Mouse (Mus musculus): ENCODE results near the gene Zfpm1. TPM values are rescaled to one million over a fixed set of nuclear protein-coding genes. Genes with fewer than 3 reads are reported as not detected.

Zfpm1 gene
- polyA plus RNA-seq, 2 experiments, result 2.1 to 10.4 TPM

- no peak overlapping the region for H3K27ac ChIP-seq (replicated peaks; ENCODE audit: low read depth, low read length)
- no peak for TF ChIP-seq POLR2A (IDR thresholded peaks at IDR 0.05; ENCODE audit: borderline replicate concordance, extremely low read depth, insufficient read depth, insufficient read length)
- H3K4me2 ChIP-seq (replicated peaks; ENCODE audit: low read depth, low read length, severe bottlenecking), result no peak overlapping the region
- DNase-seq (ENCODE audit: low spot score) (no peak), ATAC-seq (ENCODE audit: low FRiP score, low read depth) (no peak)
- no peak overlapping the region for H3K9ac ChIP-seq (ENCODE audit: low read depth, low read length, severe bottlenecking)
- H3K9me3 ChIP-seq (ENCODE audit: control insufficient read depth, low read length), result no peaks in the 10 kb centered on the region
- 82% methylated on average over 2 of the region's 2 CpGs for WGBS
- no peaks in the 10 kb centered on the region for H3K4me1 ChIP-seq (ENCODE audit: control insufficient read depth, insufficient read depth, low read length)
- no peaks in the 10 kb centered on the region for H3K27me3 ChIP-seq (ENCODE audit: control insufficient read depth, insufficient read depth, low read length)
- no peak overlapping the region for H3K4me3 ChIP-seq (replicated peaks; ENCODE audit: low read length)
- H3K36me3 ChIP-seq (ENCODE audit: control insufficient read depth, insufficient read depth, low read length), result peaks cover 2% of the 10 kb centered on the region; the same call in 1 of the 2 replicates
Measured at GRCm38 (mm10) chr8:122311115-122311514, 29.2 kb downstream of the Zfpm1 start.

- Histone ChIP-seq H3K27me3 (ENCODE audit: control insufficient read depth, insufficient read depth, low read length) (no peaks in the 10 kb centered on the region), H3K9ac (ENCODE audit: low read depth, low read length, severe bottlenecking) (no peak overlapping the region)
Measured at GRCm38 (mm10) chr8:122312553-122312952, 30.6 kb downstream of the Zfpm1 start.

GRCm38 (mm10) chr8:122313310-122313709 is 31.4 kb downstream of the Zfpm1 start:
- 56% methylated on average over 12 of the region's 12 CpGs for WGBS
- H3K36me3 ChIP-seq (ENCODE audit: control insufficient read depth, insufficient read depth, low read length), result no peaks in the 10 kb centered on the region
- no peak overlapping the region for H3K27ac ChIP-seq (replicated peaks; ENCODE audit: low read depth, low read length)
- no peak overlapping the region for H3K9ac ChIP-seq (ENCODE audit: low read depth, low read length, severe bottlenecking)
- no peak overlapping the region for H3K4me3 ChIP-seq (replicated peaks; ENCODE audit: low read length)
- no peaks in the 10 kb centered on the region for H3K4me1 ChIP-seq (ENCODE audit: control insufficient read depth, insufficient read depth, low read length)
- no peaks in the 10 kb centered on the region for H3K9me3 ChIP-seq (ENCODE audit: control insufficient read depth, low read length)
- TF ChIP-seq POLR2A (IDR thresholded peaks at IDR 0.05; ENCODE audit: borderline replicate concordance, extremely low read depth, insufficient read depth, insufficient read length), result no peak
- H3K4me2 ChIP-seq (replicated peaks; ENCODE audit: low read depth, low read length, severe bottlenecking), result no peak overlapping the region
- no peak for ATAC-seq (ENCODE audit: low FRiP score, low read depth)
- DNase-seq (ENCODE audit: low spot score), result no peak
- no peaks in the 10 kb centered on the region for H3K27me3 ChIP-seq (ENCODE audit: control insufficient read depth, insufficient read depth, low read length)

More at GRCm38 (mm10) chr8:122312553-122312952, 30.6 kb downstream of the Zfpm1 start:
- DNase-seq (ENCODE audit: low spot score), result no peak
- H3K36me3 ChIP-seq (ENCODE audit: control insufficient read depth, insufficient read depth, low read length), result no peaks in the 10 kb centered on the region; the same call in 1 of the 2 replicates
- H3K4me3 ChIP-seq (replicated peaks; ENCODE audit: low read length), result no peak overlapping the region
- H3K4me1 ChIP-seq (ENCODE audit: control insufficient read depth, insufficient read depth, low read length), result no peaks in the 10 kb centered on the region
- H3K9me3 ChIP-seq (ENCODE audit: control insufficient read depth, low read length), result no peaks in the 10 kb centered on the region
- ATAC-seq (ENCODE audit: low FRiP score, low read depth), result no peak
- H3K27ac ChIP-seq (replicated peaks; ENCODE audit: low read depth, low read length), result no peak overlapping the region
- no peak for TF ChIP-seq POLR2A (IDR thresholded peaks at IDR 0.05; ENCODE audit: borderline replicate concordance, extremely low read depth, insufficient read depth, insufficient read length)
- H3K4me2 ChIP-seq (replicated peaks; ENCODE audit: low read depth, low read length, severe bottlenecking), result no peak overlapping the region
- 80% methylated on average over 2 of the region's 2 CpGs for whole genome bisulfite sequencing

- WGBS, result 48% methylated on average over 12 of the region's 13 CpGs
- ATAC-seq (ENCODE audit: low FRiP score, low read depth), result no peak
- Histone ChIP-seq H3K4me2 (replicated peaks; ENCODE audit: low read depth, low read length, severe bottlenecking) (no peak overlapping the region), H3K36me3 (ENCODE audit: control insufficient read depth, insufficient read depth, low read length) (no peaks in the 10 kb centered on the region), H3K9me3 (ENCODE audit: control insufficient read depth, low read length) (no peaks in the 10 kb centered on the region), H3K9ac (ENCODE audit: low read depth, low read length, severe bottlenecking) (no peak overlapping the region), H3K4me3 (replicated peaks; ENCODE audit: low read length) (no peak overlapping the region), H3K4me1 (ENCODE audit: control insufficient read depth, insufficient read depth, low read length) (no peaks in the 10 kb centered on the region), H3K27me3 (ENCODE audit: control insufficient read depth, insufficient read depth, low read length) (no peaks in the 10 kb centered on the region), H3K27ac (replicated peaks; ENCODE audit: low read depth, low read length) (0 out of 2 replicates have a peak overlapping the region, but pooled peaks have one; percentile 5)
- no peak for TF ChIP-seq POLR2A (IDR thresholded peaks at IDR 0.05; ENCODE audit: borderline replicate concordance, extremely low read depth, insufficient read depth, insufficient read length)
- no peak for DNase-seq (ENCODE audit: low spot score)
Measured at GRCm38 (mm10) chr8:122314899-122315496, 33.1 kb downstream of the Zfpm1 start.

GRCm38 (mm10) chr8:122316402-122316801 is 34.5 kb downstream of the Zfpm1 start:
- Histone ChIP-seq H3K36me3 (ENCODE audit: control insufficient read depth, insufficient read depth, low read length) (no peaks in the 10 kb centered on the region), H3K27me3 (ENCODE audit: control insufficient read depth, insufficient read depth, low read length) (no peaks in the 10 kb centered on the region), H3K9ac (ENCODE audit: low read depth, low read length, severe bottlenecking) (no peak overlapping the region), H3K9me3 (ENCODE audit: control insufficient read depth, low read length) (no peaks in the 10 kb centered on the region), H3K4me2 (replicated peaks; ENCODE audit: low read depth, low read length, severe bottlenecking) (no peak overlapping the region), H3K27ac (replicated peaks; ENCODE audit: low read depth, low read length) (no peak overlapping the region), H3K4me1 (ENCODE audit: control insufficient read depth, insufficient read depth, low read length) (no peaks in the 10 kb centered on the region), H3K4me3 (replicated peaks; ENCODE audit: low read length) (no peak overlapping the region)
- ATAC-seq (ENCODE audit: low FRiP score, low read depth), result no peak
- no peak for DNase-seq (ENCODE audit: low spot score)
- no peak for TF ChIP-seq POLR2A (IDR thresholded peaks at IDR 0.05; ENCODE audit: borderline replicate concordance, extremely low read depth, insufficient read depth, insufficient read length)
- WGBS, result 41% methylated on average over 2 of the region's 2 CpGs

Measured in limb, embryonic 14.5 days (tissue).